Mouse (Mus musculus) brain, adult 2 months (tissue): ENCODE data around the gene Ddx59.

ENCODE experiments used
- DNase-seq: peaks from one replicate; pipeline ENCODE4 v3.0.0; 2011; ENCODE audit warnings: low read depth, low spot score

The Ddx59 gene

GRCm38 (mm10) chr1:136414798-136415755 lies at the start of gene Ddx59:
TSS of gene Ddx59 (plus strand) at chr1:136415271.
- DNase-seq, result peak; percentile 97

DNA sequence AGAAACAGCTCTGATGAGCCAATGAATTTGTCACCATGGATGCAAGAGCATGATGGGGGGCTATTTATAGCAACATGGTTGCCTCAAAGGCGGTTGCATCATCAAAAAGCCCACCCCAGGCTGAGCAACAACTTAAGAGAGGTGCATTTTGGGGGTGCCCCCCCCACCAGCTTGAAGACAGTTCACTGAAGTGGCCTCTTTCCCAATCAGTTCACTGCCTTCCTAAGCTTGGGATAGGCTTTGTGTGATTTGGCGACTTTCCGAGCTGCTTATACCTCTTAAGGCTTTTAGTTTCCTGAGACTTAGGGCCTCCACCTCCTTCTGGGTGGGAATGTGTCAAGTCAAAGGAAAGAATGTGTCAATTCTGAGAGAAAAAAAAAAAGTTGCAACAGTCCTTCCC lies 49.1 kb upstream of the Ddx59 start:
- no peak for DNase-seq

DNA sequence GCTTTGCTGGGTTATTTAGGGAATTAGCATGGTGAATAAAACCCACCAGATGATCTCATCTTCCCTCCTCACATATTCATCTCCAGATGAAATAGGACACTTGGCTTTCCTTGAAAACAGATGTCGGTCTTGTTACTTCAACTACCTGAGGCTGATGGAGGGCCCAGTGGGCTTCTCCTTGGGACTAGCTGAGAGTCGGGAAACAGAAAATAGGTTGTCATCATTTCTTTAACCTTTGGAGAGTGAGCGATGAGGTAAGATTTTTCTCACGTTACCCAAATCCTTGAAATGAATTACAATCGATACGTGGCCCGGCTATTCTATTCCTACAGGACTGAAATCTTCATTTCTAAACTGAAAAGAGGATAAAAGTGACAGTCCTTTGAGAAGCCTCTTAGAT lies 35.8 kb upstream of the Ddx59 start:
- no peak for DNase-seq

- no peak for DNase-seq
Observed at GRCm38 (mm10) chr1:136380161-136380560, 34.9 kb upstream of the Ddx59 start.

GRCm38 (mm10) chr1:136380606-136381005 lies 34.5 kb upstream of the Ddx59 start:
- DNase-seq, result no peak

DNA sequence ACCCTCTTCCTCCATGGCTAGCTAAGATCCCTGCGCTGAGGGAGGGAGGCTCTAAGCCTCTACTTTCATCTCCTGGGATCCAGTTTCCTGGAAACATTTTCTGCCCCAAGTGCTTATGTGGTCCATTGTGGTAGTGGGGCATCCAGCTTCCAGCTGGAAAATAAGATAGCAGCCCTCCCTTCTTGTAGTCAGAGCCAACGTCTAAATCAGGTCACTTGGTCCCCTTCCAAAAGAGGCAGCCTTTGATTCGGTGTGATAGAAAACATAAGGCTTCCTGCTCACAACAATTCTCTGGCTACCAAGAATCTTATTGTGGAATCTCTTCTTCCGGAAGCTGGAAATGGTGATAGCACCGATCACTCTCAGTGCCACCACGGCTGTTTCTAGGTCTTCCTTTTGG lies 33.9 kb upstream of the Ddx59 start:
- DNase-seq, result peak; percentile 72

- peak; percentile 37 for DNase-seq
Observed at GRCm38 (mm10) chr1:136381583-136381982, 33.5 kb upstream of the Ddx59 start.

- no peak for DNase-seq
Observed at GRCm38 (mm10) chr1:136386914-136387313, 28.2 kb upstream of the Ddx59 start.

DNA sequence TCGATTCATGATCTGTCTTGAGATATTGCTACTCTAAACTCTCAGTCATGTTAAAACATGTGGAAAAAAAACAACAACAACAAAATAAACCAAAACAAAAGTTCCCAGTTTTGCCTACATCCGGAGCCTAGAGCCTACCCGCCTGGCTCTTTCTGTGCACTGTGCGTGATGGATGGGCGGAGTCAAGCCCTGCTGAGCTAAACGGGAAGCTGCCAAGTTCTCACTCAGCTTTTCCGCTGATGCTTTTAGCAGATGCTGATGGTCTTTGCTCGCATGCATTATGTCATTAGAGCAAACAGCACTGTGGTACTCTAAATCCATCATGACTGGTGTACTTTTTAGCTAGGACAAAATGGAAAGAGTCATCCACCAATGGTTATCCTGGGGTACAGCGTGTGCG lies 20.6 kb upstream of the Ddx59 start:
- peak; percentile 48 for DNase-seq

- no peak for DNase-seq
Observed at GRCm38 (mm10) chr1:136395073-136395472, 20.0 kb upstream of the Ddx59 start.

GRCm38 (mm10) chr1:136401281-136401680 lies 13.8 kb upstream of the Ddx59 start:
- DNase-seq, result peak; percentile 89

DNA sequence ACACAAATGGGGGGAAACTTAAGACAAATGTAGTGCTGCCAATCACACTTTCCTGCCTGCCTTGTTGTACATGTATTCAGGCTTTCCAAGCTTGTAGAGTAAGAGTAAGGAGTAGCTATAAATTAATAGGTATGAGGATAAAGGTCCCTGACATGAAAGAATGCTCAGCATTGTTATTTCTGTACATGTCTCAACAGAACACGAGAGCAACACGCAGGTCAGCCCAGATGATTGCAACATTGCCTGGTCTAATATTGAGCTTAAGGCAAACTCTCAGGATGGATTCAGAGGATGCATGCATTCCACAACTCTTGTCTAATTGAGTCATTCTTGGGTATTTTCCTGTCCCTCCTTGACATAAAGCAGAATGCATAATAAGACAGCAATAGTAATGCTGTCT lies 5.4 kb upstream of the Ddx59 start:
- DNase-seq, result no peak

DNA sequence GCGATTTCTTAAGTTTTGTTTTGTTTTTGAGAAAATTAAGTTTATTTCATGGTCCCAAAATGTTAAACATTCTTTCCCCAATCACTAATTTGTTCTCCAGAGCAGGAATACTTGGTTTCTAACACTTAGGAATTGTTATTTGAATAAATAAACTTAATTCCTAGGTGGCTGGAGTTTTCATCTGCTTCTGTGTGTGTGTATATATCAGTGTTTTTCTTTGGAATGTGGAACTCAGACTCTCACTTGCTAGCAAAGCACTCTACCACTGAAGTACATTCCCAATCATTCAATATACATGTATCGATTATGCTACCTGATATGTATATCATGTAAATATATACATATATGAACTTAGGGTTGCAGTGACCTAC lies 670 bp downstream of the Ddx59 start:
- no peak for DNase-seq

- peak; percentile 77 for DNase-seq
Observed at GRCm38 (mm10) chr1:136418393-136418792, 3.3 kb downstream of the Ddx59 start.

DNA sequence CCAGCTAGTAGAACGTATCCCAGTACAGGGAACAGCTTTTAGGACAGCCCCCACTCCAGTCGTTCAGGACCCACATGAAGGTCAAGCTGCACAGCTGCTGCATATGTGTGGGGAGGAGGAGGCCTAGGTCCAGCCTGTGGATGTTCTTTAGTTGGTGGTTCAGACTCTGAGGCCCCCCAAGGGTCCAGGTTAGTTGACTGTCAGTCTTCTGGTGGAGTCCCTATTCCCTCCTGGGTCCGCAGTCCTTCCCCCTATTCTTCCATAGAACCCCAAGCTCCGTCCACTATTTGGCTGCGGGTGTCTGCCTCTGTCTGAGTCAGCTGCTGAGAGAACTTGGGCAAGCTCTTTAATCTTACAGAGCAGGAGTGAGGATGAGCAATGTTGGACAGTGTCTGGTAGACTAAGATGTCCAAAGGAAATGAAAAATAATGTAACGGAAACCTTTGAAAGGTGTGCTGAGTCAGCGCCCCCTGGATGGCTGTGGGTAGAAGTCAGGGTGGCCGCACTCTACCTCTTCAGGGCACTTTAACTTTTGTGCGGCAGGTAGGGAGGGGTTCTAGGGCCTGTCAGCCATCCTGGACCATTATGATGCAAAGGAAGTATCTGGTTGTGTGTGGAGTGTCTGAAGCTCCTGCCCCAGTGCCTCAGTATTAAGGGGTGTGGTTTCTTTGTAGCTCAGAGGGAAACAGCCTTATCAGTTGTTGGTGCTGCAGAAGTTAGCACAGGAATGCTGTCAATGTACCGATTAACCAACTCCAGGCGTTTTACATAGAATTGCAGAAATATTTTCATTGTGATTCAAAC lies 12.3 kb downstream of the Ddx59 start:
- no peak for DNase-seq

GRCm38 (mm10) chr1:136428981-136429380 lies 13.9 kb downstream of the Ddx59 start:
- DNase-seq, result no peak

DNA sequence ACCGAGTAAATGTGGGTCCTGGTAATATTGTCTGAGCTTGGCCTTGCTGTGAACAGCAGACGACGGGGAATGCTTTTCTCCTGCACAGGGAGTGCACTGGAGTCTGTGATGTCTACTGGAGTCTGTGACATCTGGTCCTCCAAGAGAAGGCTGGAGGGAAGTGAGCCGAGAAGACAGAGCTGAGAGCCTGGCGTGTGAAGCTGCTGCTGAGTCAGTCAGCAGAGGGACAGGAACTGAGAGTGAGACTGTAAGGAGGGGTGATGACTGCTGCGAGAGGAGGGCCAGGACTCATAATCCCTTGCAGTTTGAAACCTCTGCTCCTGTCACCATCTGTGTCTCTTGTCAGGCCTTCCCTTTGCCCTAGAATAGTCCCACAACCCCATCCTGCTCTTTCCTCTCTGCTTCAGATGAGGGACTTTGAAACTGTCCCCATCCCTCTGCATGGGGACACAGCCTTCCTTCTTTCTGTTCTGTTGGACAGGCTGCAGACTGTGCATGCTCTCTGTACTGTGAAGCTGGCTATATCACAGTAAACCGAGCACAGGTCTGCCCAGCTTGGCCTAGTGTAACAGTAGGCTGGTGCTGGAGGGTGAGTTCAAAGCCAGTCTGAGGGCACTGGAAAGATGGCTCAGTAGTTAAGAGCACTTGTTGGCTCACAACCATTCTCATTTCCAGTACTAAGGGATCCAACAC lies 15.2 kb downstream of the Ddx59 start:
- DNase-seq, result peak; percentile 54

- no peak for DNase-seq
Observed at GRCm38 (mm10) chr1:136440741-136441140, 25.7 kb downstream of the Ddx59 start.

DNA sequence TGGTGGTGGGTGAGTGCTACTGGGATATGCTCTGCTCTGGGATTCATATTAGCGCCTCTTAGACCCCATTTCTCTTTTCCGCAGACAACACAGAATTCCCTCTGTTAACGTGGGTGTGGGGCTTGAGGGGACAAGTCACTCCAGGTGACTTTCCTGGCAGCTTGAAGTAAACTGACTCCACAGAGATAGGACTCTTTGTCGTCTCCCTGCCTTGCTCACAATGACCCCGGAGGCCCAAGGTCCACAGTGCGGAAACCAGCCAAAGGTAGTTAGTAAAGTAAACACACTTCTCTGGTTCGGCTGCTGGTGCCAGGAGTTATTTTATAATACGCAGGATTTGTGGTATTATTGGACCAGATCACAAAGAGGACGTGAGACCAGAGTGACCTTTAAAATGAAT lies 27.7 kb downstream of the Ddx59 start:
- no peak for DNase-seq

- DNase-seq, result no peak
Observed at GRCm38 (mm10) chr1:136444555-136445255, 29.6 kb downstream of the Ddx59 start.

- no peak for DNase-seq
Observed at GRCm38 (mm10) chr1:136446933-136447332, 31.9 kb downstream of the Ddx59 start.
